Mouse (Mus musculus) brain, embryonic 14.5 days (tissue): ENCODE results near the gene Tas2r119.

Experiments used
- CTCF ChIP-seq: fragments of 200-500 bp; IDR thresholded peaks from 2 replicates; pipeline ENCODE4 v1.5.1; 2012; ENCODE audit warnings: inconsistent platforms, mild to moderate bottlenecking, moderate library complexity, borderline replicate concordance; ENCODE audit not compliant: insufficient read depth, insufficient read length; ENCODE audit errors: extremely low read depth
- POLR2A ChIP-seq: fragments of 200-500 bp; IDR thresholded peaks from 2 replicates; pipeline ENCODE4 v1.6.1; 2012; ENCODE audit warnings: mild to moderate bottlenecking, inconsistent platforms, borderline replicate concordance; ENCODE audit not compliant: poor library complexity, insufficient read depth, insufficient read length, severe bottlenecking; ENCODE audit errors: extremely low read depth

GRCm38 (mm10) chr15:32132315-32132714 lies 44.8 kb upstream of the Tas2r119 start:
- TF ChIP-seq CTCF = no peak
- TF ChIP-seq POLR2A = no peak
